ENCODE assay signal across 25 mouse cellular contexts in the genomic region with DNA sequence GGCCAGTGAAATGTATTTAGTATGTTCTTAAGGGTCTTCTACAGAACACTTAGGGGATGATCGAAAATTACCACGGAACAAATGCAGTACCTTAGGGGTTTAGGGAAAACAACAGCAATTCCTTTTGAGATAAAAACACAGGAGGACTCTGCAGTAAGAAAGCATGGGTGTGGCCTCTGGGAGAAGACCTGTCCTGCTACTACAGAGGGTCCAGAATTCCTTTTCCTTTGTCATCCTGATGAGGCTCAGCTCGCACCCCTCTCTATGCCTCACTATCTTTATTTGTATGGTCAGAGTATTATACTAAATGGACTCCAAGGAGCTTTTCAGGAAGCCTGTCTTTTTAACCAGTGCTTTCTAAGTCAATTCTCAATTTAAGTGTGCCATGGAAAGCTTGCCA.
"Had no signal": no experiment of that assay in that cellular context is flagged by ENCODE, and none has a peak within 500 bp of the region (broad histone marks: within the 10 kb centered on the region; RNA-seq: fewer than 3 reads in every experiment).

No protein-coding gene starts in this region.

- H3K36me3 ChIP-seq: heart, embryonic 13.5 days; heart, embryonic 15.5 days; hindbrain, embryonic 13.5 days; hindbrain, embryonic 15.5 days; kidney, embryonic 15.5 days; limb, embryonic 10.5 days; limb, embryonic 12.5 days; liver, embryonic 13.5 days had no signal

- DNase-seq: gastrocnemius, postnatal 14 days; gastrocnemius, postnatal 36 days; heart, adult 11 months; heart, adult 2 months; heart, postnatal 14 days; heart, postnatal 36 days; kidney, adult 11 months; kidney, adult 2 months; kidney, adult 9 months; kidney, postnatal 14 days; kidney, postnatal 36 days; liver; liver, embryonic 13.5 days had no signal

- H3K9me3 ChIP-seq: heart, embryonic 13.5 days; heart, embryonic 15.5 days; hindbrain, embryonic 13.5 days; hindbrain, embryonic 15.5 days; kidney, embryonic 15.5 days; limb, embryonic 10.5 days; limb, embryonic 12.5 days had no signal

- H3K27me3 ChIP-seq: heart, embryonic 13.5 days; heart, embryonic 15.5 days; hindbrain, embryonic 13.5 days; hindbrain, embryonic 15.5 days; kidney, embryonic 15.5 days; limb, embryonic 12.5 days; liver, embryonic 13.5 days had no signal

- H3K4me3 ChIP-seq: heart, adult 2 months; heart, embryonic 13.5 days; heart, embryonic 15.5 days; hindbrain, embryonic 13.5 days; hindbrain, embryonic 15.5 days; kidney, embryonic 15.5 days; limb, embryonic 10.5 days; limb, embryonic 12.5 days; liver, embryonic 13.5 days had no signal

- H3K4me2 ChIP-seq: heart, embryonic 11.5 days; heart, embryonic 13.5 days; heart, embryonic 15.5 days; hindbrain, embryonic 13.5 days; hindbrain, embryonic 15.5 days; kidney, embryonic 15.5 days; limb, embryonic 12.5 days; liver, embryonic 11.5 days; liver, embryonic 13.5 days had no signal

- ATAC-seq: hindbrain, postnatal 0 days; intestine, embryonic 16.5 days had no signal

- H3K4me1 ChIP-seq: heart, embryonic 13.5 days; heart, embryonic 15.5 days; kidney, embryonic 15.5 days; limb, embryonic 10.5 days; limb, embryonic 12.5 days; liver, embryonic 13.5 days had no signal

- H3K27ac ChIP-seq: heart, adult 2 months; heart, embryonic 13.5 days; heart, embryonic 15.5 days; hindbrain, embryonic 13.5 days; hindbrain, embryonic 15.5 days; hindbrain, postnatal 0 days; kidney, embryonic 15.5 days; kidney, postnatal 0 days; limb, embryonic 10.5 days; limb, embryonic 12.5 days; liver, embryonic 13.5 days had no signal

- H3K9ac ChIP-seq: heart, embryonic 13.5 days; heart, embryonic 15.5 days; hindbrain, embryonic 13.5 days; hindbrain, embryonic 15.5 days; kidney, embryonic 15.5 days; limb, embryonic 12.5 days; liver, embryonic 13.5 days had no signal
